Mouse (Mus musculus) stomach, postnatal 0 days (tissue): ENCODE measurements around the gene Ltbp1. TPM values are rescaled to one million over a fixed set of nuclear protein-coding genes. Genes with fewer than 3 reads are reported as not detected.
A peak's percentile ranks its signal among the peaks of the same experiment; 100 is the strongest.

ENCODE experiments used
- ATAC-seq: fragments of 200-750 bp; cut with Nextera tagmentation; 2 replicates; pipeline ENCODE4 v1.8.0; 2017; ENCODE audit not compliant: low FRiP score, low TSS enrichment
- DNase-seq: peaks from one replicate; pipeline ENCODE4 v3.0.0-alpha.2; 2016; ENCODE audit warnings: low spot score
- H3K27ac ChIP-seq: fragments of 300-500 bp; sonication (generic); replicated peaks from 2 replicates; pipeline ENCODE4 v1.5.1; 2014; ENCODE audit warnings: mild to moderate bottlenecking, control low read depth
- H3K27me3 ChIP-seq: fragments of 300-500 bp; sonication (generic); 2 replicates; pipeline ENCODE4 v1.6.1; 2014; ENCODE audit warnings: low read length; ENCODE audit not compliant: control insufficient read depth, insufficient read depth
- H3K36me3 ChIP-seq: fragments of 300-500 bp; sonication (generic); 2 replicates; pipeline ENCODE4 v1.6.1; 2014; ENCODE audit warnings: low read length, mixed read lengths; ENCODE audit not compliant: control insufficient read depth, insufficient read depth
- H3K4me1 ChIP-seq: fragments of 300-500 bp; sonication (generic); replicated peaks from 2 replicates; pipeline ENCODE4 v1.6.1; 2014; ENCODE audit warnings: antibody characterized with exemption; ENCODE audit not compliant: control insufficient read depth, insufficient read depth
- H3K4me2 ChIP-seq: fragments of 300-500 bp; sonication (generic); replicated peaks from 2 replicates; pipeline ENCODE4 v1.6.1; 2014; ENCODE audit warnings: low read depth, mild to moderate bottlenecking, control low read depth, moderate library complexity
- H3K4me3 ChIP-seq: fragments of 300-500 bp; sonication (generic); 2 replicates; pipeline ENCODE4 v1.5.1; 2014; ENCODE audit warnings: low read depth, low read length, control low read depth
- H3K9ac ChIP-seq: fragments of 300-500 bp; sonication (generic); 2 replicates; pipeline ENCODE4 v1.6.1; 2014; ENCODE audit warnings: mild to moderate bottlenecking, low read length, control low read depth, mixed read lengths
- H3K9me3 ChIP-seq: fragments of 300-500 bp; sonication (generic); 2 replicates; pipeline ENCODE4 v1.6.1; 2016; ENCODE audit warnings: low read length; ENCODE audit not compliant: control insufficient read depth
- CTCF ChIP-seq: IDR thresholded peaks from 2 replicates; pipeline ENCODE4 v1.5.1; 2016; ENCODE audit warnings: antibody characterized with exemption, low read depth, mild to moderate bottlenecking, moderate library complexity
- EP300 ChIP-seq: optimal IDR thresholded peaks from 2 replicates; pipeline ENCODE3; 2016; ENCODE audit warnings: antibody characterized with exemption
- WGBS: fragments of 180-500 bp; shearing (Covaris S2); extraction: QIAGEN DNeasy Blood & Tissue Kit; methylation state at CpG from one replicate; pipeline ENCODE4 v1.1.7; 2014; 5-methylcytosine and 5-hydroxymethylcytosine counted together
- polyA plus RNA-seq: library from polyadenylated mRNA; unstranded; fragments of >200 nt; fragmentation: Nextera tagmentation; extraction: Ambion mirVana; gene quantifications from 2 replicates; pipeline ENCODE4 v1.2.1, GENCODE M21; 2015

Ltbp1 gene
- polyA plus RNA-seq, 1 experiment from 2014 or later = 16.2 TPM

- Histone ChIP-seq H3K9ac (no peak overlapping the region), H3K4me1 (no peaks in the 10 kb centered on the region), H3K36me3 (no peaks in the 10 kb centered on the region), H3K4me3 (no peak overlapping the region), H3K4me2 (no peak overlapping the region), H3K27me3 (no peaks in the 10 kb centered on the region), H3K27ac (no peak overlapping the region), H3K9me3 (no peaks in the 10 kb centered on the region)
- WGBS = 78% methylated on average over 1 of the region's 1 CpGs
- no peak for TF ChIP-seq EP300
- no peak for TF ChIP-seq CTCF
- ATAC-seq (no peak), DNase-seq (no peak)
These were observed 21.3 kb upstream of the Ltbp1 start for GRCm38 (mm10) chr17:74984071-74984470.

- no peak for ATAC-seq
- no peaks in the 10 kb centered on the region for H3K9me3 ChIP-seq
- TF ChIP-seq CTCF = no peak
- TF ChIP-seq EP300 = no peak
- H3K4me3 ChIP-seq = no peak overlapping the region
- DNase-seq = no peak
- H3K9ac ChIP-seq = no peak overlapping the region
- H3K27ac ChIP-seq = no peak overlapping the region
- H3K4me1 ChIP-seq = no peaks in the 10 kb centered on the region
- H3K4me2 ChIP-seq = no peak overlapping the region
- H3K27me3 ChIP-seq = no peaks in the 10 kb centered on the region
- H3K36me3 ChIP-seq = no peaks in the 10 kb centered on the region
These were observed 20.7 kb upstream of the Ltbp1 start for GRCm38 (mm10) chr17:74984681-74985080.

GRCm38 (mm10) chr17:74987067-74987466 is 18.3 kb upstream of the Ltbp1 start:
- no peaks in the 10 kb centered on the region for H3K4me1 ChIP-seq
- no peak overlapping the region for H3K9ac ChIP-seq
- H3K4me2 ChIP-seq = no peak overlapping the region
- WGBS = 57% methylated on average over 1 of the region's 1 CpGs
- no peak overlapping the region for H3K4me3 ChIP-seq
- no peaks in the 10 kb centered on the region for H3K36me3 ChIP-seq
- no peaks in the 10 kb centered on the region for H3K9me3 ChIP-seq
- H3K27ac ChIP-seq = no peak overlapping the region
- TF ChIP-seq EP300 = no peak
- no peak for TF ChIP-seq CTCF
- DNase-seq = no peak
- H3K27me3 ChIP-seq = no peaks in the 10 kb centered on the region
- no peak for ATAC-seq

- no peaks in the 10 kb centered on the region for H3K9me3 ChIP-seq
- no peaks in the 10 kb centered on the region for H3K36me3 ChIP-seq
- DNase-seq = no peak
- no peak overlapping the region for H3K9ac ChIP-seq
- no peak for TF ChIP-seq CTCF
- no peaks in the 10 kb centered on the region; the same call in 1 of the 2 replicates for H3K4me1 ChIP-seq
- no peaks in the 10 kb centered on the region for H3K27me3 ChIP-seq
- ATAC-seq = no peak
- H3K4me2 ChIP-seq = no peak overlapping the region
- no peak overlapping the region for H3K27ac ChIP-seq
- H3K4me3 ChIP-seq = no peak overlapping the region
- WGBS = 96% methylated on average over 4 of the region's 4 CpGs
These were observed 15.7 kb upstream of the Ltbp1 start for GRCm38 (mm10) chr17:74989691-74990090.

GRCm38 (mm10) chr17:74990561-74990960 is 14.8 kb upstream of the Ltbp1 start:
- TF ChIP-seq CTCF (no peak), EP300 (no peak)
- H3K4me3 ChIP-seq = no peak overlapping the region
- no peak overlapping the region for H3K4me2 ChIP-seq
- H3K27me3 ChIP-seq = no peaks in the 10 kb centered on the region
- DNase-seq (no peak), ATAC-seq (no peak)
- H3K4me1 ChIP-seq = no peaks in the 10 kb centered on the region; the same call in 1 of the 2 replicates
- no peak overlapping the region for H3K9ac ChIP-seq
- WGBS = 81% methylated on average over 3 of the region's 3 CpGs
- no peaks in the 10 kb centered on the region for H3K36me3 ChIP-seq
- H3K9me3 ChIP-seq = no peaks in the 10 kb centered on the region
- no peak overlapping the region for H3K27ac ChIP-seq

- H3K9me3 ChIP-seq = no peaks in the 10 kb centered on the region
- TF ChIP-seq CTCF (no peak), EP300 (no peak)
- peak; percentile 68; the same call in 1 of the 2 replicates for ATAC-seq
- no peaks in the 10 kb centered on the region for H3K36me3 ChIP-seq
- 0 out of 2 replicates have a peak overlapping the region, but pooled peaks have one; percentile 20 for H3K27ac ChIP-seq
- H3K4me1 ChIP-seq = no peaks in the 10 kb centered on the region; the same call in 1 of the 2 replicates
- peak; percentile 64 for DNase-seq
- H3K9ac ChIP-seq = peak overlapping the region; percentile 41
- H3K4me3 ChIP-seq = peak overlapping the region; percentile 33
- WGBS = 5% methylated on average over 26 of the region's 26 CpGs
- no peaks in the 10 kb centered on the region for H3K27me3 ChIP-seq
- H3K4me2 ChIP-seq = peak overlapping the region; percentile 61
These were observed 11.4 kb upstream of the Ltbp1 start for GRCm38 (mm10) chr17:74993726-74994581.
